Mouse (Mus musculus) bone marrow macrophage, adult 2 months (primary cell): ENCODE measurements around the gene Pik3cb.

Experiments used
- CTCF ChIP-seq: IDR thresholded peaks from 2 replicates; pipeline ENCODE4 v1.5.1; 2012; ENCODE audit warnings: low read depth, mild to moderate bottlenecking, low read length, moderate library complexity
- POLR2A ChIP-seq: IDR thresholded peaks from 2 replicates; pipeline ENCODE4 v1.6.1; 2012; ENCODE audit warnings: mild to moderate bottlenecking, low read depth, low read length, borderline replicate concordance

DNA sequence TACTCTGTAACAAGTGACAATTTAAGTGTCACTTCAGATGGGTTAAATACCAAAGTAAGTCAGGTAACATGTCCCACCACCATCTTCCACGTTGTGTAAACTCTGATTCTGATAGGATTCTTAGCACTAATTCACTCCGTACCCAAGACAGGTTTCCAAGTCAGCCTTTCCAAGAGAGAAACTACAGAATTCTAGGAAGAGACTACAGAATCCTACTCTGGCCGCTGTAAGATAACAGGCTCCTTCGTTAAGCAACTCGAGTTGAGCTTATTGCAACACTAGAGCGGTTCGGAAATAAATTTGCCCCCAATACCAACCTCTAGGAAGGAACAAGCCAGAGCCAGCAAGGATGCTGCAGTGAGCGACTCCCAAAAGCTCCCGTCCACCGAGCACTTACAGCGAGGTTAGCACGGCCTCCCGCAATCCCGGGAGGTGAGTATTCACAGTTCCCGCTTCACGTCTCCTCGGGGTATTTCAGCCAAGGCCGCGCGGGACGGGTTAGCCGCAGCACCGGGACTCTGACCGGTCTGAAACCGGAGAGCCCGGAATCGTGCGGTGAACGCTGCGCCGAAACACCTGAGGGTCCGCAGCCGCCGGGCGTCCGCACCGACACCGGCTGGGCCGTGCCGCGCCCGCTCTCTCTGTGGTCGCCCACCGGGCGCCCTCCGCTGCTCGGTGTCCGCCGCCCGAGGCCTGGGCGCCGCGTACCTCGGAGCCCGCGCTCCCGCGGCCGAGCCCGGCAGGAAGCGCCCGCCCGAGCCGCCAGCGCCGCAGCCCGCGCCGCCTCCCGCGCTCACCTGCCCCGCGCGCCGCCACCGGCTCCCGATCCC is 1.0 kb downstream of the Pik3cb start:
- no peak for TF ChIP-seq CTCF
- no peak for TF ChIP-seq POLR2A
